Mouse (Mus musculus) G1E (cell line): ENCODE measurements around the gene Atp2a1. TPM values are rescaled to one million over a fixed set of nuclear protein-coding genes. Genes with fewer than 3 reads are reported as not detected.

Experiments used
- ATAC-seq: 2 replicates; pipeline ENCODE4 v1.8.0; 2016; ENCODE audit warnings: mild to moderate bottlenecking; ENCODE audit not compliant: insufficient number of reproducible peaks, poor library complexity, low FRiP score, severe bottlenecking; ENCODE audit errors: extremely low read depth
- DNase-seq: peaks from one replicate; pipeline ENCODE4 v3.0.0; 2012; ENCODE audit warnings: low spot score
- H3K27me3 ChIP-seq: 2 replicates; pipeline ENCODE4 v1.6.1; 2012; ENCODE audit warnings: mild to moderate bottlenecking, low read length, inconsistent platforms; ENCODE audit not compliant: insufficient read depth
- H3K36me3 ChIP-seq: replicated peaks from 2 replicates; pipeline ENCODE3; 2012; ENCODE audit warnings: mild to moderate bottlenecking, inconsistent platforms
- H3K4me1 ChIP-seq: 2 replicates; pipeline ENCODE4 v1.6.1; 2012; ENCODE audit warnings: low read depth, low read length, inconsistent platforms, mixed read lengths; ENCODE audit not compliant: insufficient read depth
- H3K4me3 ChIP-seq: 2 replicates; pipeline ENCODE4 v1.5.1; 2012; ENCODE audit warnings: low read depth, mild to moderate bottlenecking, inconsistent platforms, low read length, moderate library complexity, mixed read lengths
- H3K9me3 ChIP-seq: replicated peaks from 2 replicates; pipeline ENCODE4 v1.6.1; 2012; ENCODE audit warnings: inconsistent platforms
- CTCF ChIP-seq: IDR thresholded peaks from 2 replicates; pipeline ENCODE4 v1.5.1; 2012; ENCODE audit warnings: low read depth, low read length, inconsistent platforms, mixed read lengths
- GATA1 ChIP-seq: IDR thresholded peaks from 2 replicates; pipeline ENCODE4 v1.6.1; 2012; ENCODE audit warnings: borderline replicate concordance, low read length, inconsistent platforms, mixed read lengths
- GATA2 ChIP-seq: IDR thresholded peaks from 2 replicates; pipeline ENCODE4 v1.6.1; 2012; ENCODE audit warnings: low read depth, low read length, inconsistent platforms, borderline replicate concordance
- POLR2AphosphoS5 ChIP-seq: IDR thresholded peaks from 2 replicates; pipeline ENCODE4 v1.6.1; 2012; ENCODE audit warnings: low read depth, low read length, inconsistent platforms; ENCODE audit not compliant: insufficient replicate concordance
- TAL1 ChIP-seq: conservative IDR thresholded peaks from 2 replicates; pipeline ENCODE4 v1.6.1; 2012; ENCODE audit warnings: low read depth, low read length, inconsistent platforms, mixed read lengths
- polyA plus RNA-seq: library from polyadenylated mRNA; stranded (reverse); fragments of >175 nt; gene quantifications from 2 replicates; pipeline ENCODE4 v1.2.3, GENCODE M21; 2012
- total RNA-seq, 2 experiments: library from RNA; stranded (forward) in 1 of 2; stranded (reverse) in 1 of 2; fragments of 200-1000 nt in 1 of 2; fragments of >200 nt in 1 of 2; fragmentation: Nextera tagmentation in 1 of 2; gene quantifications; 2 replicates each; pipeline ENCODE4 v1.2.3; 2014 to 2017

The Atp2a1 gene
- total and polyA plus RNA-seq, 3 experiments: 0.02 TPM; not detected in 2

DNA sequence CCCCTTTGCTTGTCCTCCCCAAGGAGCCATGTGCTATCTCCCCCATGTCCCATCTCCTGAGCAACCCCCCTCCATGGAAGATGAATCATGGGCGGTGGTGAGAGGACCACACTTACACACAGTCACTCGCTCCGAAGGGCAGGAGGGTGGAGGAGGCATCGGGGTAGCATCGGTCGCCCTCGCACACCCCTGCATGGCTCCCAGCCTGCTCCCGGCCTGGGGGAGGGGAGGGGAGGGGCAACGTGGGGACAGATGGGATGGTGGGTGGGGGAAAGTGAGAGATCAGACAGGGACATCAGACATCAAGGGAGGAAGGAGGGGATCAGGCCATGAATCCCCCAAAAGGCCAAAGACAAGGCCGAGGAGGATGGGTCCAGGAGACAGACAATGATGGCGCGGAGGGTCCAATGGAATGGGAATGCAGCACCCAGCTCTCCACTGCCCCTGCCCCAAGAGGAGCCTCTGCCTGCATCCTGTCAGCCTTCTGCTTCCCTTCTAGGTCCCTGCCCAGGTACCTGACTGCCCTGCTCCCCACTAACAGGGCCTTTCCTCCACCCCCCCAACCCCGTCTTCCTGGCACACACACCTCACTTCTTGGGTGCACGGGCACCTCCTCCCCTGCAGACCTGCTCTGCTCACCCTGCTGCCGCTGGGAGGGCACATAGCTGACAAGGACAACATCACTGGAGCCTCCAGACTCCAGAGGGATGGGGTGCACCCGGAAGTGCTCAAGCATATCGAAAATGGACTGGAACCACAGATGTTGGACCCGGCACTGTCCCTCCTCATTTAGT lies 5.1 kb upstream of the Atp2a1 start:
- no peak for TF ChIP-seq GATA1
- no peak for TF ChIP-seq CTCF
- no peak for TF ChIP-seq GATA2
- TF ChIP-seq POLR2AphosphoS5: no peak
- no peak for TF ChIP-seq TAL1

DNA sequence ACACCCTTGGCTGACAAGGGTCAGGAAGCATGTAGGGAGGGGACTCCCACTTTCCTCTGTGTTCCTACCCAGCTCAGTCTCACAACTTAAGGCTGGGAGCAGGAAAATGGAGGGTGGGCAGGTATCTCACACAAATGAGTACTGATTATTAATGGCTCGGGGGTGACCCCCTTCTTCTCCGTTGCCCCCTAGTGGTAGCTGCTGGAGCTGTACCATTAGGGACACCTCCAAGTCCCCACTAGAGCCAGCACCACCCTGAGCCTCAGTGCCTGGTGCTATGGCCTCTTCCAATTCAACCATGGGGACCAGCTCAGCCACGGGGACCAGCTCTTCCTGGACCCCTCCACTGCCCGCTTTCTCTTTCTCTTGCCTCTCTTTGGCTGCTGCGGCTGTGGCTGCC lies 4.4 kb upstream of the Atp2a1 start:
- TF ChIP-seq GATA2 (no peak), CTCF (peak; percentile 78)
- ATAC-seq (0 out of 2 replicates have a peak, but pooled peaks have one; percentile 38), DNase-seq (peak; percentile 67)
- Histone ChIP-seq H3K9me3 (no peaks in the 10 kb centered on the region), H3K36me3 (peaks cover 76% of the 10 kb centered on the region), H3K4me1 (peaks cover 58% of the 10 kb centered on the region), H3K27me3 (no peaks in the 10 kb centered on the region), H3K4me3 (no peak overlapping the region)

More for the DNA sequence above, 5.1 kb upstream of the Atp2a1 start:
- H3K4me3 ChIP-seq: no peak overlapping the region
- no peaks in the 10 kb centered on the region for H3K9me3 ChIP-seq
- no peak for DNase-seq
- peaks cover 84% of the 10 kb centered on the region for H3K36me3 ChIP-seq
- no peak for ATAC-seq
- H3K4me1 ChIP-seq: peaks cover 65% of the 10 kb centered on the region
- H3K27me3 ChIP-seq: no peaks in the 10 kb centered on the region

DNA sequence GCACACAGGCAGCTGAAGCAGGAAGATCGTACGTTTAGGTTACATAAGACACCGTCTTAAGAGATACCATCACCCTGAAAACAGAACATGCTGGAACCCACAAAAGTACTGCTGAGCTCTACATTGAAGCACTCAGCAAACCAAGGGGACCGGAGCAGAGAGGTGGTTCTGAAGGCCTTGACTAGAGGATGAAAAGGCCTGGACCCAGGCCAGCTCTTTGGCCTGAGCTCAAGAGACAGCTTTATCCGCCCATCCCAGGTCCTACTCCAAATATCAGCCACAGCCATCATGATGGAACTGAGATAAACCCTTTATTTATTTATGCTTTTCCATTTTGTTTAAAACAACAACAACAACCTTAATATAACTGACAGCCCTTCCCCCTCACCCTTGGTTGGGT lies 3.8 kb upstream of the Atp2a1 start:
- no peak for ATAC-seq
- H3K27me3 ChIP-seq: no peaks in the 10 kb centered on the region
- peaks cover 71% of the 10 kb centered on the region for H3K36me3 ChIP-seq
- no peak overlapping the region for H3K4me3 ChIP-seq
- no peak for DNase-seq
- H3K4me1 ChIP-seq: peaks cover 52% of the 10 kb centered on the region
- TF ChIP-seq TAL1 (no peak), GATA2 (no peak), POLR2AphosphoS5 (no peak), CTCF (no peak), GATA1 (no peak)
- no peaks in the 10 kb centered on the region for H3K9me3 ChIP-seq

DNA sequence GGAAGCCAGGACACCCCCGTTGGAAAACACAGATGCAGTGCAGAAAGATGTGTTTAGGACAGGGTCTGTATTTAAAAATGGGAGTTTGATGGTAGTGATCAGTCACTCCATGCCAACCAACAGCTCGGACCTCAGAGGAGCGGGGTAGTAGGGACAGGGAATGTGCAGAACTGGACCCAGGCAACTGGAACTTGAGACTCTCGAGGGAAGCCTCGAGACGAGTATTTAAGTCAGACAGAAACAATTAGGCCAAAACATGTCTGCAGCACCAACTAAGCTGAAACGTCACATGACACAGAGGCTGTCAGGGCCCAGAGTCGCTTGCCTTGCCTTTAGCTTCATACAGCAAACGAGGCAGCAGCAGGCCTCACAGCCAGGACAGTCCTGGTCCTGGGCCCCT lies 3.2 kb upstream of the Atp2a1 start:
- no peak for ATAC-seq

DNA sequence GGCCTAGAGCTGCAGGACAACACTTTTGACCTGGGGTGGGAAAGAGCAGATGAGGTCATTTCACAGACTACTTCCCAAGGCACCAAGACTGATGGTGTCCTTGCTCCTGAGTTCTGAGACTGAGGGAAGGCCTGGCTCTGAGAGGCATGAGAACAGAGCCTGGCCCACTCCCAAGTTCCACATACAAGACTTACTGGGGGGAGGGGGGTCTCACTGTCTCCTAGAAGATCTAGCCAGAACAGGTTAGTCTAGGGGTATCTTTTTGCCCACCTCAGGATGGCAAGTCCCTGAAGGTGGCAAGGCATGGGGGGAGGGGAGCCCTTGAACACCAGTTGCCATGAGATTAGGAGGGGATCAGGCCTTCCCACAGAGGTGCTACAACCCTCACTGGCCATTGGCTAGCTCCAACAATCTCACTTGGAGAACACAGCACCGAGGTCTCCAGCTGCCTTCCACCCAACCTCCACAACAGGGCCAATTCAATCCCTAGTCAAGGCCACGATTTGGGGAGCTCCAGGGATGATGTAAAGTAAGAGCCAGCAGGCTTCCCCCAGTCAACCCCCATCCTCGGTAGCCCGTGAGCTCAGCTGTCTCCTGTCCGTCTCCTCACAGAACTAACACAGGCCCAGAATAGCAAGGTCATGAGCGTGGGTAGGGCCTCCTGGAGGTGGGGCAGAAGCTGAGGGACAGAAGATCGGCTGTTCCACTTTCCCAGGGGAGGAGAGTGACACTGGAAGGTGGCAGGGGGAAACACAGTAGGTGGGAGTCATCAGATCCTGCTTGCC lies 2.5 kb upstream of the Atp2a1 start:
- no peak for TF ChIP-seq POLR2AphosphoS5
- no peak for TF ChIP-seq CTCF
- no peak for TF ChIP-seq GATA2
- no peak for TF ChIP-seq TAL1
- no peak for TF ChIP-seq GATA1
- DNase-seq (no peak), ATAC-seq (no peak)
- H3K36me3 ChIP-seq: peaks cover 59% of the 10 kb centered on the region
- peaks cover 45% of the 10 kb centered on the region for H3K4me1 ChIP-seq
- H3K9me3 ChIP-seq: no peaks in the 10 kb centered on the region
- H3K4me3 ChIP-seq: no peak overlapping the region
- peaks cover 12% of the 10 kb centered on the region for H3K27me3 ChIP-seq

More for the DNA sequence above, 3.2 kb upstream of the Atp2a1 start:
- Histone ChIP-seq H3K4me1 (peaks cover 46% of the 10 kb centered on the region), H3K27me3 (peaks cover 5% of the 10 kb centered on the region), H3K36me3 (peaks cover 65% of the 10 kb centered on the region), H3K9me3 (no peaks in the 10 kb centered on the region), H3K4me3 (no peak overlapping the region)
- TF ChIP-seq GATA1 (no peak), POLR2AphosphoS5 (no peak), CTCF (no peak), TAL1 (no peak), GATA2 (no peak)
- DNase-seq: no peak

DNA sequence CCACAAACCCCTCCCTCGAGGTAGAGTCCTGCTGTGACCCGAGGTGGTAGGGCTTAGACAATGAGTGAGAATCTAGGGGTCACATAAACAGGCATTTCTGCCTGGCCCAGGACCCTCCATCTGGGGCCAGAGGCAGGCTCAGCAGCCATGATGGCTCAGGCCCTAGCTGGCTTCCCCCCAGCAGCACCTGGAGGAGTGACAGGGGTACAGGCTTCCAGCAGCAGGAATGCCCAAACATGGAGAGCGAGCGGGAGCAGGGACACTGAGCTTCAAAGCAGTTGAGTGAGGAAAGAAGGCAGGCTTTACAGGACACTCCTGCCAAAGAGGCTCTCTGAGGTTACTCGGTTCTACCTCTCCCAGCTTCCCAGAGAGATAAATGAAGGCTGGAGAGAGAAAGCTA lies 1.9 kb upstream of the Atp2a1 start:
- Histone ChIP-seq H3K4me1 (peaks cover 43% of the 10 kb centered on the region), H3K9me3 (no peaks in the 10 kb centered on the region), H3K27me3 (peaks cover 17% of the 10 kb centered on the region), H3K36me3 (peaks cover 53% of the 10 kb centered on the region), H3K4me3 (no peak overlapping the region)
- DNase-seq: no peak
- no peak for TF ChIP-seq TAL1
- TF ChIP-seq CTCF: no peak
- no peak for TF ChIP-seq GATA2
- TF ChIP-seq POLR2AphosphoS5: no peak
- no peak for TF ChIP-seq GATA1
- ATAC-seq: no peak
